ENCODE assay signal across 16 mouse cellular contexts in the genomic region with DNA sequence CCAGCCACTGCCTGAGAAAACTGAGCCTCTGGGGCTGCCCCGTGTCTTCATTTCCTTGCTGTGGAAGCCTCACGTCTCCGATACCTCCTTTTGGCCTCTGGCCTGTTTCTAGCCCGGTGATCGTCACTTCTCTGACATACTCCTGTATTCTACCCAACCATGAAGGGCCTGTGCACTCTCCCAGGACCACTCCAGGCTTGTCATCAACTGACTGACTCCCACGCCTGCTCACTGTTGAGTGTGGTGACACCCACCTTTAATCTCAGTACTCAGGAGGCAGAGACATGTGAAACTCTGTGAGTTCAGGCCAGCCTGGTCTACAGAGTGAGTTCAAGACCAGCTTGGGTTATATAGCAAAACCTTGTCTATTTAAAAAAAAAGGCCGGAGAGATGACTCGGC.
"Had no signal": no experiment of that assay in that cellular context is flagged by ENCODE, and none has a peak within 500 bp of the region (broad histone marks: within the 10 kb centered on the region; RNA-seq: fewer than 3 reads in every experiment).

No protein-coding gene starts in this region.

- DNase-seq: liver, postnatal 0 days; lung, adult 2 months; lung, postnatal 14 days; lung, postnatal 36 days; right cerebral cortex, postnatal 14 days; thymus, adult 18-20 months; thymus, postnatal 14 days; thymus, postnatal 36 days had no signal

- H3K4me1 ChIP-seq: lung, embryonic 15.5 days; megakaryocyte, embryonic 14.5 days; midbrain, embryonic 13.5 days; midbrain, embryonic 15.5 days; neural tube, embryonic 12.5 days had no signal

- H3K4me3 ChIP-seq: lung, embryonic 15.5 days; megakaryocyte, embryonic 14.5 days; midbrain, embryonic 13.5 days; midbrain, embryonic 15.5 days; neural tube, embryonic 12.5 days had no signal

- H3K36me3 ChIP-seq: lung, embryonic 15.5 days; midbrain, embryonic 13.5 days; midbrain, embryonic 15.5 days; neural tube, embryonic 12.5 days had no signal

- H3K9ac ChIP-seq: liver, postnatal 0 days; lung, embryonic 15.5 days; midbrain, embryonic 13.5 days; midbrain, embryonic 15.5 days; neural tube, embryonic 12.5 days had no signal

- ATAC-seq: liver, postnatal 0 days; lung, postnatal 0 days; midbrain, embryonic 13.5 days; midbrain, embryonic 15.5 days had no signal

- H3K27me3 ChIP-seq: lung, embryonic 15.5 days; midbrain, embryonic 13.5 days; midbrain, embryonic 15.5 days; neural tube, embryonic 12.5 days had no signal

- H3K9me3 ChIP-seq: lung, embryonic 15.5 days; megakaryocyte, embryonic 14.5 days; midbrain, embryonic 13.5 days; midbrain, embryonic 15.5 days; neural tube, embryonic 12.5 days had no signal

- H3K4me2 ChIP-seq: lung, embryonic 15.5 days; midbrain, embryonic 11.5 days; midbrain, embryonic 13.5 days; midbrain, embryonic 15.5 days; neural tube, embryonic 12.5 days had no signal

- H3K27ac ChIP-seq: lung, embryonic 15.5 days; macrophage; midbrain, embryonic 13.5 days; midbrain, embryonic 15.5 days; neural tube, embryonic 12.5 days had no signal
